Mouse (Mus musculus) ES-E14 (cell line): Measurements from ENCODE around the gene Ttc32.

Experiments
- MAFK ChIP-seq: IDR thresholded peaks from 2 replicates; pipeline ENCODE4 v1.6.1; 2014; ENCODE audit warnings: mild to moderate bottlenecking, low read depth, low read length, inconsistent platforms; ENCODE audit not compliant: insufficient read depth
- ZC3H11A ChIP-seq: IDR thresholded peaks from 2 replicates; pipeline ENCODE4 v1.6.1; 2012; ENCODE audit warnings: low read depth, mild to moderate bottlenecking, inconsistent platforms, low read length, borderline replicate concordance
- ZNF384 ChIP-seq: IDR thresholded peaks from 2 replicates; pipeline ENCODE4 v1.6.1; 2012; ENCODE audit warnings: low read depth, low read length, inconsistent platforms

- TF ChIP-seq MAFK: no peak
- TF ChIP-seq ZNF384: no peak
- TF ChIP-seq ZC3H11A: no peak
These were observed 22.0 kb upstream of the Ttc32 start for GRCm38 (mm10) chr12:9007811-9008210.
